Mouse (Mus musculus): ENCODE results near the gene Gm13288.
"Not testable (repeated sequence)": the region's sequence is repeated elsewhere in the genome, so short reads cannot be mapped to it uniquely, and the experiment has no call there.

The Gm13288 gene

DNA sequence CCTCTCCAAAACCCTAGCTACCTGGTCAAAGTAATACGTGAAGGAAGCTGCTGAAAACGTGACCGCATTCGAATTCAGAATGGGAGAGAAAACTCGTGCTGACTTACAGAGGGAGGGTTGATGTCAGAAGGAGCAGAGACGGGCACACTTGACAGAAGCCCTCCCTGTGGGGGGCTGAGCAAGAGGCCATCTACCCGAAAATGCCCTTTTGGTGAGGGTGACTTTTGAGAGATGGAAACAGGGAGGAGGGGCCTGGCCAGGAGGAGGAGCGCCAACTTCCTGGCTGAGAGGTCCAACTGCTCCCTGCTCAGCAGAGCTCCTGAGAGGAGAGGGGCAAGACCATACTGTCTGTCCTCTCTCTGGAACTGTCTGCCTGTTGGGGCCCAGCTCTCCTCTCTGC lies at the start of gene Gm13288:
Gene Gm13288 (plus strand): TSS at position 301 of the 400 bp plus-strand sequence.
- DNase-seq (ENCODE audit: low spot score in 2 of 2), result not testable (repeated sequence)

DNA sequence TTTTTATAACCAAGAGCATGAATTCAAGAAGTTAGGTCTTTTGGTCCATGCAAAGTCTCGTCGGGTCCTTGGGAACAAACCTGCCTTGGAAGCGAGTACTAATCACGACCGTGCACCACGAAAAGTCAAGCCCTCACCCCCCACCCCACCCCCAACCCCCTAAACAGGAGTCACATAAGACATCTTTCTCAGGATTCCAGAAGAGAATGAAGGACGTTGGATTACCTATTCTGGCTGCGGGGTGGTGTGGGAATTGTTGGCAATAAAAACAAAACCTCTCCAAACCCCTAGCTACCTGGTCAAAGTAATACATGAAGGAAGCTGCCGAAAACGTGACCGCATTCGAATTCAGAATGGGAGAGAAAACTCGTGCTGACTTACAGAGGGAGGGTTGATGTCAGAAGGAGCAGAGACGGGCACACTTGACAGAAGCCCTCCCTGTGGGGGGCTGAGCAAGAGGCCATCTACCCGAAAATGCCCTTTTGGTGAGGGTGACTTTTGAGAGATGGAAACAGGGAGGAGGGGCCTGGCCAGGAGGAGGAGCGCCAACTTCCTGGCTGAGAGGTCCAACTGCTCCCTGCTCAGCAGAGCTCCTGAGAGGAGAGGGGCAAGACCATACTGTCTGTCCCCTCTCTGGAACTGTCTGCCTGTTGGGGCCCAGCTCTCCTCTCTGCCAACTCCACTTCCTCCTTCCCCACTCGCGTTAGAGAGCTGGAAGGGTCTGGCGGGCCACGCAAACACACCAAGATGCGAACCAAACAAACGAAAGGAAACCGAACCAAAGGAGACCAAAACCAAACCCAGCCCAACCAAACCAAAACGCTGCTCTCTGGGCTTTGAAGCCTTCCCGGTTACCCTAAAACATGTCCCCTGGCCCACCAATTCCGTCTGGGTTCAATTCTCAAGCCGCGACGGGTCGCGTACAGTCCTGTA lies 48.5 kb upstream of the Gm13288 start:
- peak in 1 of 2 experiments; percentile 64 for DNase-seq (ENCODE audit: low spot score in 2 of 2)

DNA sequence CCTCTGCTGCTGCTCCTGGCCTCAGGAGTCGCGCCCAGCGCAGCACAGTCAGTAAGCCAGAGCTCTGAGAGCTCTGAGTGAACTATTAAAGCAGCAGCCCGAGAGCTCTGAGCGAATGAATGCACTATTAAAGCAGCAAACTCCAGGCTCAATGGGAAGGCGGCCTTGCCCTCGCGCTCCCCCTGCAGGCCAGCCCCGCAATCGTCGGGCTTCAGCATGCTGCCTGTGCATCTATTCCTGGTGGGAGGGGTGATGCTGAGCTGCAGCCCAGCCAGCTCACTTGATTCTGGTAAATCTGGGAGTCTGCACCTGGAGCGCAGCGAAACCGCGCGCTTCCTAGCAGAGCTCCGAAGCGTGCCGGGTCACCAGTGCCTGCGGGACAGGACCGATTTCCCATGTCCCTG lies 47.7 kb upstream of the Gm13288 start:
- peak; percentile 82 to 95 for DNase-seq (ENCODE audit: low spot score in 2 of 2)

DNA sequence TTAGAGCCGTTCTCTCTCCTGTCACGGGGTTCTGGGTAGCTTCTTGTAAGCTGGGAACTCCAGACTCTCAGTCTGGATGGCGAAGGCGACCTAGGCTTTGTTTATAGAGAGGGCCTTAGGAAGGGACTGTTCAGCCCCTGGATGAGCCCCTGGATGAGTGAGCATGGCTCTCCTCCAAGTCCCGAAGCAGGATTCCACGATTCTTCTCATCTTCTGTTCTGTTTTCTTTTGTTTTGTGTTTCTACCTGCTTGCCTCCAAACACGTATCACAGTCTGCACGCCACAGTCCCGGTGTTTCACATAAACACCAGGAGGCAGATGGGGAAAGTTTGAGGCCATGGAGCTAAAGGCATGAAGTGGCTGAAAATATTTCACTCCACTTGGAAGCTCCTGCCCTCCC lies 46.6 kb upstream of the Gm13288 start:
- DNase-seq (ENCODE audit: low spot score in 2 of 2), result not testable (repeated sequence)

DNA sequence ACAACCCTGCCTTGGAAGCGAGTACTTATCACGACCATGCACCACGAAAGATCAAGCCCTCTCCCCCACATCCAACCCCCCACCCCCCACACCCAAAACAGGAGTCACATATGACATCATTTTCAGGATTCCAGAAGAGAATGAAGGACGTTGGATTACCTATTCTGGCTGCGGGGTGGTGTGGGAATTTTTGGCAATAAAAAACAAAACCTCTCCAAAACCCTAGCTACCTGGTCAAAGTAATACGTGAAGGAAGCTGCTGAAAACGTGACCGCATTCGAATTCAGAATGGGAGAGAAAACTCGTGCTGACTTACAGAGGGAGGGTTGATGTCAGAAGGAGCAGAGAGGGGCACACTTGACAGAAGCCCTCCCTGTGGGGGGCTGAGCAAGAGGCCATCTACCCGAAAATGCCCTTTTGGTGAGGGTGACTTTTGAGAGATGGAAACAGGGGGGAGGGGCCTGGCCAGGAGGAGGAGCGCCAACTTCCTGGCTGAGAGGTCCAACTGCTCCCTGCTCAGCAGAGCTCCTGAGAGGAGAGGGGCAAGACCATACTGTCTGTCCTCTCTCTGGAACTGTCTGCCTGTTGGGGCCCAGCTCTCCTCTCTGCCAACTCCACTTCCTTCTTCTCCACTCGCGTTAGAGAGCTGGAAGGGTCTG lies 45.6 kb upstream of the Gm13288 start, which contains the start of gene Gm13283:
Gene Gm13283 (plus strand): TSS at position 510 of the 659 bp plus-strand sequence.
- peak; percentile 35 to 82 for DNase-seq (ENCODE audit: low spot score in 2 of 2)

DNA sequence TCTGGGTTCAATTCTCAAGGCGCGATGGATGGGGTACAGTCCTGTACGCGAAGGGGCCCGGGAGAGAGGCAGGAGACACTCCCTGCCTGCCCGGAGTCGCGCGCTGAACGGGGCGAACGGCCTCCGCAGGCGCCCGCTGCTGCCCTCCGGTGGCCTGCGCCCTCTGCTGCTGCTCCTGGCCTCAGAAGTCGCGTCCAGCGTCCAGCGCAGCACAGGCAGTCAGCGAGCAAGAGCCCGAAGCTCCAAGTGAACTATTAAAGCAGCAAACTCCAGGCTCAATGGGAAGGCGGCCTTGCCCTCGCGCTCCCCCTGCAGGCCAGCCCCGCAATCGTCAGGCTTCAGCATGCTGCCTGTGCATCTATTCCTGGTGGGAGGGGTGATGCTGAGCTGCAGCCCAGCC lies 44.9 kb upstream of the Gm13288 start:
- DNase-seq (ENCODE audit: low spot score in 2 of 2), result peak; percentile 64 to 72

DNA sequence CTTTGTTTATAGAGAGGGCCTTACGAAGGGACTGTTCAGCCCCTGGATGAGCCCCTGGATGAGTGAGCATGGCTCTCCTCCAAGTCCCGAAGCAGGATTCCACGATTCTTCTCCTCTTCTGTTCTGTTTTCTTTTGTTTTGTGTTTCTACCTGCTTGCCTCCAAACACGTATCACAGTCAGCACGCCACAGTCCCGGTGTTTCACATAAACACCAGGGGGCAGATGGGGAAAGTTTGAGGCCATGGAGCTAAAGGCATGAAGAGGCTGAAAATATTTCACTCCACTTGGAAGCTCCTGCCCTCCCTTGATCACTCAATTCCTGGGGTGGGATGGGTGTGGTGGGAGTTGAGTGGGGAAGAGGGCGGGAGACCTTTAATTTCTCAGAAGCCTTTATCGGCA lies 43.6 kb upstream of the Gm13288 start:
- DNase-seq (ENCODE audit: low spot score in 2 of 2), result peak; percentile 78 to 93

DNA sequence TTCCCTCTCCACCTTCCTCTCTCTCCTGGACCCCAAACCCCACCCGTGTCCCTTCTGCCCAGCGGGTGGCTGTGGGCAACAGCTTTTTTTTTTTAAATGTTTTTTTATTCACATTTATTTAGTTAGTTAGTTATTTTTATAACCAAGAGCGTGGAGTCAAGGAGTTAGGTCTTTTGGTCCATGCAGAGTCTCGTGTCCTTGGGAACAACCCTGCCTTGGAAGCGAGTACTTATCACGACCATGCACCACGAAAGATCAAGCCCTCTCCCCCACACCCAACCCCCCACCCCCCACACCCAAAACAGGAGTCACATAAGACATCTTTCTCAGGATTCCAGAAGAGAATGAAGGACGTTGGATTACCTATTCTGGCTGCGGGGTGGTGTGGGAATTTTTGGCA lies 43.0 kb upstream of the Gm13288 start:
- peak in 1 of 2 experiments; percentile 69 for DNase-seq (ENCODE audit: low spot score in 2 of 2)

DNA sequence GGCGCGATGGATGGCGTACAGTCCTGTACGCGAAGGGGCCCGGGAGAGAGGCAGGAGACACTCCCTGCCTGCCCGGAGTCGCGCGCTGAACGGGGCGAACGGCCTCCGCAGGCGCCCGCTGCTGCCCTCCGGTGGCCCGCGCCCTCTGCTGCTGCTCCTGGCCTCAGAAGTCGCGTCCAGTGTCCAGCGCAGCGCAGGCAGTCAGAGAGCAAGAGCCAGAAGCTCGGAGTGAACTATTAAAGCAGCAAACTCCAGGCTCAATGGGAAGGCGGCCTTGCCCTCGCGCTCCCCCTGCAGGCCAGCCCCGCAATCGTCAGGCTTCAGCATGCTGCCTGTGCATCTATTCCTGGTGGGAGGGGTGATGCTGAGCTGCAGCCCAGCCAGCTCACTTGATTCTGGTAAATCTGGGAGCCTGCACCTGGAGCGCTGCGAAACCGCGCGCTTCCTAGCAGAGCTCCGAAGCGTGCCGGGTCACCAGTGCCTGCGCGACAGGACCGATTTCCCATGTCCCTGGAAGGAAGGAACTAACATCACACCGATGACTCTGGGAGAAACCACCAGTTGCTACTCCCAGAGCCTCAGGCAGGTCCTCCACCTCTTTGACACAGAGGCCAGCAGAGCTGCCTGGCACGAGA lies 41.8 kb upstream of the Gm13288 start:
- DNase-seq (ENCODE audit: low spot score in 2 of 2), result not testable (repeated sequence)

DNA sequence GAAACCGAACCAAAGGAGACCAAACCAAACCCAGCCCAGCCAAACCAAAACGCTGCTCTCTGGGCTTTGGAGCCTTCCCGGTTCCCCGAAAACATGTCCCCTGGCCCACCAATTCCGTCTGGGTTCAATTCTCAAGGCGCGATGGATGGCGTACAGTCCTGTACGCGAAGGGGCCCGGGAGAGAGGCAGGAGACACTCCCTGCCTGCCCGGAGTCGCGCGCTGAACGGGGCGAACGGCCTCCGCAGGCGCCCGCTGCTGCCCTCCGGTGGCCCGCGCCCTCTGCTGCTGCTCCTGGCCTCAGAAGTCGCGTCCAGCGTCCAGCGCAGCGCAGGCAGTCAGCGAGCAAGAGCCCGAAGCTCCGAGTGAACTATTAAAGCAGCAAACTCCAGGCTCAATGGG lies 31.8 kb upstream of the Gm13288 start, which contains the start of gene Gm13290:
Gene Gm13290 (plus strand): TSS at position 301 of the 400 bp plus-strand sequence.
- DNase-seq (ENCODE audit: low spot score in 2 of 2), result not testable (repeated sequence)

DNA sequence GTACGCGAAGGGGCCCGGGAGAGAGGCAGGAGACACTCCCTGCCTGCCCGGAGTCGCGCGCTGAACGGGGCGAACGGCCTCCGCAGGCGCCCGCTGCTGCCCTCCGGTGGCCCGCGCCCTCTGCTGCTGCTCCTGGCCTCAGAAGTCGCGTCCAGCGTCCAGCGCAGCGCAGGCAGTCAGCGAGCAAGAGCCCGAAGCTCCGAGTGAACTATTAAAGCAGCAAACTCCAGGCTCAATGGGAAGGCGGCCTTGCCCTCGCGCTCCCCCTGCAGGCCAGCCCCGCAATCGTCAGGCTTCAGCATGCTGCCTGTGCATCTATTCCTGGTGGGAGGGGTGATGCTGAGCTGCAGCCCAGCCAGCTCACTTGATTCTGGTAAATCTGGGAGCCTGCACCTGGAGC lies 28.7 kb upstream of the Gm13288 start, which contains the start of gene Gm13289:
Gene Gm13289 (plus strand): TSS at position 301 of the 400 bp plus-strand sequence.
- DNase-seq (ENCODE audit: low spot score in 2 of 2), result not testable (repeated sequence)

DNA sequence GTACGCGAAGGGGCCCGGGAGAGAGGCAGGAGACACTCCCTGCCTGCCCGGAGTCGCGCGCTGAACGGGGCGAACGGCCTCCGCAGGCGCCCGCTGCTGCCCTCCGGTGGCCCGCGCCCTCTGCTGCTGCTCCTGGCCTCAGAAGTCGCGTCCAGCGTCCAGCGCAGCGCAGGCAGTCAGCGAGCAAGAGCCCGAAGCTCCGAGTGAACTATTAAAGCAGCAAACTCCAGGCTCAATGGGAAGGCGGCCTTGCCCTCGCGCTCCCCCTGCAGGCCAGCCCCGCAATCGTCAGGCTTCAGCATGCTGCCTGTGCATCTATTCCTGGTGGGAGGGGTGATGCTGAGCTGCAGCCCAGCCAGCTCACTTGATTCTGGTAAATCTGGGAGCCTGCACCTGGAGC lies 25.8 kb upstream of the Gm13288 start, which contains the start of gene Gm13272:
Gene Gm13272 (plus strand): TSS at position 301 of the 400 bp plus-strand sequence.
- not testable (repeated sequence) for DNase-seq (ENCODE audit: low spot score in 2 of 2)

DNA sequence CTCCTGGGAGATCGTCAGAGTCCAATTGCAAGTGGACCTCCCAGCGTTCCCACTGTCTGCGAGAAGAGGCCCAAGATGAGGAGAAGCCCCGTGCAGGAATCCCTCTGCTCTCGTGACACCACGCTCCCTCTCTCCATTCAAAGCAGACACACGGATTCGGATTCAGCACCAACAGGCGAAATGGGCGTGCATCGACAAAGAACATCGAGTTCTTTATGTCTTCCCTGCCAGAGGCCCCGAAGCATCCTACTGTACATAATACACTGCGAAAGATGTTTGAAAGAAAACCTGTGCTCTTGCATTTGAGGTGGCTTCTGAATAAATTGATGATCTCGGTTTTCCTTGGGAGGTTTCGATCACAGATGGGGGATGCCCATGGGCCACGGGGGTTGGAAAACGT lies 25.0 kb upstream of the Gm13288 start:
- peak in 1 of 2 experiments; percentile 62 for DNase-seq (ENCODE audit: low spot score in 2 of 2)

DNA sequence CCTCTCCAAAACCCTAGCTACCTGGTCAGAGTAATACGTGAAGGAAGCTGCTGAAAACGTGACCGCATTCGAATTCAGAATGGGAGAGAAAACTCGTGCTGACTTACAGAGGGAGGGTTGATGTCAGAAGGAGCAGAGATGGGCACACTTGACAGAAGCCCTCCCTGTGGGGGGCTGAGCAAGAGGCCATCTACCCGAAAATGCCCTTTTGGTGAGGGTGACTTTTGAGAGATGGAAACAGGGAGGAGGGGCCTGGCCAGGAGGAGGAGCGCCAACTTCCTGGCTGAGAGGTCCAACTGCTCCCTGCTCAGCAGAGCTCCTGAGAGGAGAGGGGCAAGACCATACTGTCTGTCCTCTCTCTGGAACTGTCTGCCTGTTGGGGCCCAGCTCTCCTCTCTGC lies 23.5 kb upstream of the Gm13288 start, which contains the start of gene Ifnz:
Gene Ifnz (plus strand): TSS at position 301 of the 400 bp plus-strand sequence.
- DNase-seq (ENCODE audit: low spot score in 2 of 2), result not testable (repeated sequence)

DNA sequence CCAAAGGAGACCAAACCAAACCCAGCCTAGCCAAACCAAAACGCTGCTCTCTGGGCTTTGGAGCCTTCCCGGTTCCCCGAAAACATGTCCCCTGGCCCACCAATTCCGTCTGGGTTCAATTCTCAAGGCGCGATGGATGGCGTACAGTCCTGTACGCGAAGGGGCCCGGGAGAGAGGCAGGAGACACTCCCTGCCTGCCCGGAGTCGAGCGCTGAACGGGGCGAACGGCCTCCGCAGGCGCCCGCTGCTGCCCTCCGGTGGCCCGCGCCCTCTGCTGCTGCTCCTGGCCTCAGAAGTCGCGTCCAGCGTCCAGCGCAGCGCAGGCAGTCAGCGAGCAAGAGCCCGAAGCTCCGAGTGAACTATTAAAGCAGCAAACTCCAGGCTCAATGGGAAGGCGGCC lies 23.0 kb upstream of the Gm13288 start:
- DNase-seq (ENCODE audit: low spot score in 2 of 2), result not testable (repeated sequence)

DNA sequence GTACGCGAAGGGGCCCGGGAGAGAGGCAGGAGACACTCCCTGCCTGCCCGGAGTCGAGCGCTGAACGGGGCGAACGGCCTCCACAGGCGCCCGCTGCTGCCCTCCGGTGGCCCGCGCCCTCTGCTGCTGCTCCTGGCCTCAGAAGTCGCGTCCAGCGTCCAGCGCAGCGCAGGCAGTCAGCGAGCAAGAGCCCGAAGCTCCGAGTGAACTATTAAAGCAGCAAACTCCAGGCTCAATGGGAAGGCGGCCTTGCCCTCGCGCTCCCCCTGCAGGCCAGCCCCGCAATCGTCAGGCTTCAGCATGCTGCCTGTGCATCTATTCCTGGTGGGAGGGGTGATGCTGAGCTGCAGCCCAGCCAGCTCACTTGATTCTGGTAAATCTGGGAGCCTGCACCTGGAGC lies 19.9 kb upstream of the Gm13288 start, which contains the start of gene Gm13276:
Gene Gm13276 (plus strand): TSS at position 301 of the 400 bp plus-strand sequence.
- not testable (repeated sequence) for DNase-seq (ENCODE audit: low spot score in 2 of 2)

DNA sequence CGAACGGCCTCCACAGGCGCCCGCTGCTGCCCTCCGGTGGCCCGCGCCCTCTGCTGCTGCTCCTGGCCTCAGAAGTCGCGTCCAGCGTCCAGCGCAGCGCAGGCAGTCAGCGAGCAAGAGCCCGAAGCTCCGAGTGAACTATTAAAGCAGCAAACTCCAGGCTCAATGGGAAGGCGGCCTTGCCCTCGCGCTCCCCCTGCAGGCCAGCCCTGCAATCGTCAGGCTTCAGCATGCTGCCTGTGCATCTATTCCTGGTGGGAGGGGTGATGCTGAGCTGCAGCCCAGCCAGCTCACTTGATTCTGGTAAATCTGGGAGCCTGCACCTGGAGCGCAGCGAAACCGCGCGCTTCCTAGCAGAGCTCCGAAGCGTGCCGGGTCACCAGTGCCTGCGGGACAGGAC lies 16.9 kb upstream of the Gm13288 start, which contains the start of gene Gm13277:
Gene Gm13277 (plus strand): TSS at position 231 of the 400 bp plus-strand sequence.
- DNase-seq (ENCODE audit: low spot score in 2 of 2), result peak; percentile 61 to 76

DNA sequence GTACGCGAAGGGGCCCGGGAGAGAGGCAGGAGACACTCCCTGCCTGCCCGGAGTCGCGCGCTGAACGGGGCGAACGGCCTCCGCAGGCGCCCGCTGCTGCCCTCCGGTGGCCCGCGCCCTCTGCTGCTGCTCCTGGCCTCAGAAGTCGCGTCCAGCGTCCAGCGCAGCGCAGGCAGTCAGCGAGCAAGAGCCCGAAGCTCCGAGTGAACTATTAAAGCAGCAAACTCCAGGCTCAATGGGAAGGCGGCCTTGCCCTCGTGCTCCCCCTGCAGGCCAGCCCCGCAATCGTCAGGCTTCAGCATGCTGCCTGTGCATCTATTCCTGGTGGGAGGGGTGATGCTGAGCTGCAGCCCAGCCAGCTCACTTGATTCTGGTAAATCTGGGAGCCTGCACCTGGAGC lies 14.1 kb upstream of the Gm13288 start, which contains the start of gene Gm13278:
Gene Gm13278 (plus strand): TSS at position 301 of the 400 bp plus-strand sequence.
- DNase-seq (ENCODE audit: low spot score in 2 of 2), result not testable (repeated sequence)

DNA sequence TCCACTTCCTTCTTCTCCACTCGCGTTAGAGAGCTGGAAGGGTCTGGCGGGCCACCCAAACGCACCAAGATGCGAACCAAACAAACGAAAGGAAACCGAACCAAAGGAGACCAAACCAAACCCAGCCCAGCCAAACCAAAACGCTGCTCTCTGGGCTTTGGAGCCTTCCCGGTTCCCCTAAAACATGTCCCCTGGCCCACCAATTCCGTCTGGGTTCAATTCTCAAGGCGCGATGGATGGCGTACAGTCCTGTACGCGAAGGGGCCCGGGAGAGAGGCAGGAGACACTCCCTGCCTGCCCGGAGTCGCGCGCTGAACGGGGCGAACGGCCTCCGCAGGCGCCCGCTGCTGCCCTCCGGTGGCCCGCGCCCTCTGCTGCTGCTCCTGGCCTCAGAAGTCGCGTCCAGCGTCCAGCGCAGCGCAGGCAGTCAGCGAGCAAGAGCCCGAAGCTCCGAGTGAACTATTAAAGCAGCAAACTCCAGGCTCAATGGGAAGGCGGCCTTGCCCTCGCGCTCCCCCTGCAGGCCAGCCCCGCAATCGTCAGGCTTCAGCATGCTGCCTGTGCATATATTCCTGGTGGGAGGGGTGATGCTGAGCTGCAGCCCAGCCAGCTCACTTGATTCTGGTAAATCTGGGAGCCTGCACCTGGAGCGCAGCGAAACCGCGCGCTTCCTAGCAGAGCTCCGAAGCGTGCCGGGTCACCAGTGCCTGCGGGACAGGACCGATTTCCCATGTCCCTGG lies 11.2 kb upstream of the Gm13288 start, which contains the start of gene Gm13275:
Gene Gm13275 (plus strand): TSS at position 552 of the 740 bp plus-strand sequence.
- peak; percentile 59 to 89 for DNase-seq (ENCODE audit: low spot score in 2 of 2)

DNA sequence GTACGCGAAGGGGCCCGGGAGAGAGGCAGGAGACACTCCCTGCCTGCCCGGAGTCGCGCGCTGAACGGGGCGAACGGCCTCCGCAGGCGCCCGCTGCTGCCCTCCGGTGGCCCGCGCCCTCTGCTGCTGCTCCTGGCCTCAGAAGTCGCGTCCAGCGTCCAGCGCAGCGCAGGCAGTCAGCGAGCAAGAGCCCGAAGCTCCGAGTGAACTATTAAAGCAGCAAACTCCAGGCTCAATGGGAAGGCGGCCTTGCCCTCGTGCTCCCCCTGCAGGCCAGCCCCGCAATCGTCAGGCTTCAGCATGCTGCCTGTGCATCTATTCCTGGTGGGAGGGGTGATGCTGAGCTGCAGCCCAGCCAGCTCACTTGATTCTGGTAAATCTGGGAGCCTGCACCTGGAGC lies 8.2 kb upstream of the Gm13288 start, which contains the start of gene Gm13279:
Gene Gm13279 (plus strand): TSS at position 301 of the 400 bp plus-strand sequence.
- DNase-seq (ENCODE audit: low spot score in 2 of 2), result not testable (repeated sequence)

All from spleen, postnatal 4 days (tissue).